Mouse (Mus musculus) intestine, embryonic 14.5 days (tissue): ENCODE results near the gene Actn1. TPM values are rescaled to one million over a fixed set of nuclear protein-coding genes. Genes with fewer than 3 reads are reported as not detected.
A peak's percentile ranks its signal among the peaks of the same experiment; 100 is the strongest.
"Not testable (repeated sequence)": the region's sequence is repeated elsewhere in the genome, so short reads cannot be mapped to it uniquely, and the experiment has no call there.

Experiments used
- ATAC-seq: fragments of 200-750 bp; cut with Nextera tagmentation; replicated peaks from 2 replicates; pipeline ENCODE4 v1.8.0; 2017; ENCODE audit warnings: low read depth, moderate number of reproducible peaks, moderate TSS enrichment, moderate library complexity; ENCODE audit not compliant: low FRiP score, low TSS enrichment
- DNase-seq: peaks from one replicate; pipeline ENCODE4 v3.0.0-alpha.2; 2018; ENCODE audit warnings: low spot score
- H3K27ac ChIP-seq: fragments of 300-500 bp; sonication (generic); 2 replicates; pipeline ENCODE4 v1.5.1; 2014; ENCODE audit warnings: low read depth, mild to moderate bottlenecking, control low read depth
- H3K27me3 ChIP-seq: fragments of 300-500 bp; sonication (generic); replicated peaks from 2 replicates; pipeline ENCODE4 v1.6.1; 2014; ENCODE audit warnings: low read length, control low read depth; ENCODE audit not compliant: control insufficient read depth, insufficient read depth
- H3K36me3 ChIP-seq: fragments of 300-500 bp; sonication (generic); 2 replicates; pipeline ENCODE4 v1.6.1; 2014; ENCODE audit warnings: low read length, control low read depth; ENCODE audit not compliant: control insufficient read depth, insufficient read depth
- H3K4me1 ChIP-seq: fragments of 300-500 bp; sonication (generic); replicated peaks from 2 replicates; pipeline ENCODE4 v1.6.1; 2014; ENCODE audit warnings: low read length, control low read depth, mixed read lengths; ENCODE audit not compliant: control insufficient read depth, insufficient read depth
- H3K4me2 ChIP-seq: fragments of 300-500 bp; sonication (generic); 2 replicates; pipeline ENCODE4 v1.6.1; 2014; ENCODE audit warnings: low read length
- H3K4me3 ChIP-seq: fragments of 300-500 bp; sonication (generic); 2 replicates; pipeline ENCODE4 v1.5.1; 2014; ENCODE audit warnings: low read depth, low read length, control low read depth, mixed read lengths
- H3K9ac ChIP-seq: fragments of 300-500 bp; sonication (generic); 2 replicates; pipeline ENCODE4 v1.6.1; 2014; ENCODE audit warnings: mild to moderate bottlenecking, low read length
- H3K9me3 ChIP-seq: fragments of 300-500 bp; sonication (generic); 2 replicates; pipeline ENCODE4 v1.6.1; 2016; ENCODE audit warnings: low read length, control low read depth; ENCODE audit not compliant: control insufficient read depth
- WGBS: fragments of 180-500 bp; shearing (Covaris S2); extraction: QIAGEN DNeasy Blood & Tissue Kit; methylation state at CpG from one replicate; pipeline ENCODE4 v1.1.7; 2014; 5-methylcytosine and 5-hydroxymethylcytosine counted together
- polyA plus RNA-seq: library from polyadenylated mRNA; unstranded; fragments of >200 nt; fragmentation: Nextera tagmentation; extraction: Ambion mirVana; gene quantifications from 2 replicates; pipeline ENCODE4 v1.2.1, GENCODE M21; 2014

Gene Actn1
- polyA plus RNA-seq, 1 experiment from 2014 or later = 68.6 TPM

DNA sequence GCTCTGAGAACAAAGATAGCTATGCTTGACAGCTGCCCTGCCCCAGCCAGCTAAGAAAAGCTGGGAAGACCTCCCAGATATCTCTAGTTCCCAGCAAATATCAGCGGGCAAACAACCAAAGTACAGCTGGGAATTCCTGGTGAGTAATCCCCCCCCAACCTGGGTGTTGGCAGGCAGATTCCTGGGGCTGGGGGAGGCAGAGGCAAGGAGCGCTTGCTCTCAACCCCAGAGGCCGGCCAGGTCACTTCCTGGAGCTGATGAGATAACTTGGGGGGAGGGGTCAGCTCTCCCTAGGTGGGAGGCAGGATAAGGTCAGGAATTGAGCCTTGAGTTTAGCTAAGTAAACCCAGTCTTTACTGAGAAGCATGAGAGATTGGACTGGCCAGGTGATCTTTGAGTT is 10.8 kb upstream of the Actn1 start:
- Histone ChIP-seq H3K4me3 (no peak overlapping the region), H3K9ac (no peak overlapping the region), H3K27ac (peak overlapping the region; percentile 62), H3K4me1 (peaks cover 13% of the 10 kb centered on the region; the same call in 1 of the 2 replicates), H3K36me3 (no peaks in the 10 kb centered on the region), H3K4me2 (no peak overlapping the region), H3K9me3 (no peaks in the 10 kb centered on the region), H3K27me3 (no peaks in the 10 kb centered on the region)
- DNase-seq (peak; percentile 67), ATAC-seq (no peak; the same call in 1 of the 2 replicates)
- 19% methylated on average over 3 of the region's 3 CpGs for WGBS

DNA sequence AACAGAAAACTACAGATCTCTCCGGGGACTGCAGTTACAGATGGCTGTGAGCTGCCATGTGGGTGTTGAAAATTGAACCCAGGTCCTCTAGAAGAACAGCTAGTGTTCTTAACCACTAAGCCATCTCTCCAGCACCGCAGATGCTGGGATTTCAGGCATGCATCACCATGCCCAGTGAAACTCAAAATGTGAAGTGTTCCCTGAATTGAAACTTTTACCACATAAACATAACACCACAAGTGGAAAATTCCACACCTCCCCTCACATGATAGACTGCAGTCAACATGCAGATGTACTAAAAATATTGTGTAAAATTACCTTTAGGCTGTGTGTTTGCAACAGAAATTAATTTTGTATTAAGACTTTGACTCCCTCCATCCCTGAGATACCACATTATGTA is 9.1 kb upstream of the Actn1 start:
- WGBS = 91% methylated on average over 2 of the region's 2 CpGs

DNA sequence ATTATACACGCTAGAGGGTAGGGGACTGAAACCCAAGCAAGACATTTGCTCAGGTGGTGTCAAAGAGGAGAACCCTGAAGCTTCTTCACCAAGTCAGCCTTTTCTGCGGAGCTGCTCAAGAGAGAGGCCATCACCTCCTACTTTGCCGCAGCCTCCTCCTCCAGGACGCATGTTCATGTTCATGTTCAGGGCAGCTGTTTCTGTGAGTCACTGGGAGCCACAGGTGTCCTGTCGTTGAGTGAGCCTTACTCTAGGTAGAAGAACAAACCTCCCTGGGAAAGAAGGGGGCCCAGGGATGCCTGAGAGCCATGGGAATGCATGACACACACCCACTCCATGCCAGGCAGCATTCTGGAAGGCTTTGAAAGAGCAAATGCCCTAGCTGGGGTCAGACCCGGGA is 7.8 kb upstream of the Actn1 start:
- Histone ChIP-seq H3K36me3 (no peaks in the 10 kb centered on the region), H3K27me3 (no peaks in the 10 kb centered on the region), H3K9ac (no peak overlapping the region), H3K4me1 (peaks cover 9% of the 10 kb centered on the region; the same call in 1 of the 2 replicates), H3K27ac (no peak overlapping the region), H3K9me3 (no peaks in the 10 kb centered on the region), H3K4me2 (no peak overlapping the region), H3K4me3 (no peak overlapping the region)
- WGBS = 91% methylated on average over 6 of the region's 6 CpGs
- ATAC-seq = no peak
- no peak for DNase-seq

More for the DNA sequence above, 9.1 kb upstream of the Actn1 start:
- no peak for DNase-seq
- Histone ChIP-seq H3K9me3 (no peaks in the 10 kb centered on the region), H3K36me3 (no peaks in the 10 kb centered on the region), H3K4me3 (no peak overlapping the region), H3K4me2 (no peak overlapping the region), H3K9ac (no peak overlapping the region), H3K4me1 (peaks cover 13% of the 10 kb centered on the region; the same call in 1 of the 2 replicates), H3K27me3 (no peaks in the 10 kb centered on the region), H3K27ac (no peak overlapping the region)
- no peak for ATAC-seq

DNA sequence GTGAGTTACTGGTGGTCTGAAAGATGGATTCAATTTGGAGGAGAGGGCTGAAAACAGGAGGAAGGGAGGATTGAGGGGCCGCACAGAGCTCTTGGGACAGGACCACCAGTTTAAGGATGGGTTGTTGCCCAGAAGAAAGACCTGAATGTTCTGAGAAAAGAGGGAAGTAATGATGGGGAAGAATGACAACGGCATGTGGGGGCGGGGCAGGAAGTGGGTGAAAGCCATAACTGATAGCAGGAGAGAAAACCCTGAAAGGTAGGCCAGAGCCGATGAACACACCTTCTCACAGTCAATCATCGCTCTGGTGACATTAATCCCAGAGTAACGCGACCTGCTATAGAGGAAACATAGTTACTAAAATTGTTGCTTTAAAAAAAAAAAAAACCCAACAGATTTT is 4.2 kb upstream of the Actn1 start:
- not testable (repeated sequence) for ATAC-seq, H3K36me3 ChIP-seq, H3K9ac ChIP-seq, DNase-seq, H3K4me3 ChIP-seq, H3K27me3 ChIP-seq, H3K4me2 ChIP-seq, H3K9me3 ChIP-seq, H3K27ac ChIP-seq
- 87% methylated on average over 7 of the region's 7 CpGs for WGBS
- H3K4me1 ChIP-seq = peaks cover 15% of the 10 kb centered on the region

DNA sequence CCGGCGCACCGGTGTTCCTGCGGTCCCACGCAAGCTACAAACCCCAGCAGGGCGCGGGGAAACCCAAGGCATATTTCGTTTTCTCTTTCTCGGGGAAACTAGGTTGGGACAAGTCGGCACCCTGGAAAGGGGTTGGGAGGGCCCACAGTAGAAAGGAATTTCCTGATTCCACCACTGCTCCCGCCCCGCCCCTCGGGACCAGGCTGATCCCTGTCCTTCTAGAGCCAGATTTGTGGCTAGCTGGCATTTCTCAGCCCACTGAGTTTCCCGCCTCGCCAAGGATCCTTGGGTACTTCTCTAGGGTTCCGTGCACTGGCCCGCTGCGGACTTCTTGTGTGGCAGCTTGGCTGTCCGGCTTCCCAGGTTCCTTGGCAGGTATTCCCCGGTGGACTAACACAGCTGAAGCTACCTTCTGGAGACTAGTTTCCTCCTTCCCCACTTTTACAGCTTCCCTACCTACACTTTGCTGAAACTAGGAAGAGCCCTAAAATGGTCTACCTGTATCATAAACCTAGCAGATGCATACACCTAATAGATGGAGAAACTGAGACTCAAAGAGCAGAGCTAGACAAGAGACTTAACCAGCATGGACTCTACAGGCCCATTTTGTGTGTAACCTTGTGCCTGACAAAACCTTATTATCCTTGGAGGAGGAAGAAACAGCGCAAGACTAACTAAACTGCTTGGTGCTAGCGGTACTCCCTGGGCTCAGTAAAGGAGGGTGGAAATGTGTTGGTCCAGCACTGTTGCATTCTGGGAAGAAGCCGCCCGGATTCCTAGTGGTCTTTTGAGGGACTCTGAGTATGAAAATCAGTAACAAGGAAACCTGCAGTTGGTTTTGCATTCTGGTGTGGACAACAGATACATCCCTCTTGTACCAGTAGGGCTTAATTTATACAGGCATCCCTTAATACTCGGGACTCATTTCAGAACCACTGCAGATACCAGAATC is 849 bp upstream of the Actn1 start:
- H3K36me3 ChIP-seq = no peaks in the 10 kb centered on the region
- DNase-seq (no peak), ATAC-seq (peak; percentile 25; the same call in 1 of the 2 replicates)
- H3K4me2 ChIP-seq = peak overlapping the region; percentile 80
- peak overlapping the region; percentile 95 for H3K9ac ChIP-seq
- H3K27ac ChIP-seq = peak overlapping the region; percentile 98
- 14% methylated on average over 25 of the region's 25 CpGs for WGBS
- no peaks in the 10 kb centered on the region for H3K9me3 ChIP-seq
- peaks cover 32% of the 10 kb centered on the region for H3K4me1 ChIP-seq
- H3K27me3 ChIP-seq = no peaks in the 10 kb centered on the region
- peak overlapping the region; percentile 91 for H3K4me3 ChIP-seq

DNA sequence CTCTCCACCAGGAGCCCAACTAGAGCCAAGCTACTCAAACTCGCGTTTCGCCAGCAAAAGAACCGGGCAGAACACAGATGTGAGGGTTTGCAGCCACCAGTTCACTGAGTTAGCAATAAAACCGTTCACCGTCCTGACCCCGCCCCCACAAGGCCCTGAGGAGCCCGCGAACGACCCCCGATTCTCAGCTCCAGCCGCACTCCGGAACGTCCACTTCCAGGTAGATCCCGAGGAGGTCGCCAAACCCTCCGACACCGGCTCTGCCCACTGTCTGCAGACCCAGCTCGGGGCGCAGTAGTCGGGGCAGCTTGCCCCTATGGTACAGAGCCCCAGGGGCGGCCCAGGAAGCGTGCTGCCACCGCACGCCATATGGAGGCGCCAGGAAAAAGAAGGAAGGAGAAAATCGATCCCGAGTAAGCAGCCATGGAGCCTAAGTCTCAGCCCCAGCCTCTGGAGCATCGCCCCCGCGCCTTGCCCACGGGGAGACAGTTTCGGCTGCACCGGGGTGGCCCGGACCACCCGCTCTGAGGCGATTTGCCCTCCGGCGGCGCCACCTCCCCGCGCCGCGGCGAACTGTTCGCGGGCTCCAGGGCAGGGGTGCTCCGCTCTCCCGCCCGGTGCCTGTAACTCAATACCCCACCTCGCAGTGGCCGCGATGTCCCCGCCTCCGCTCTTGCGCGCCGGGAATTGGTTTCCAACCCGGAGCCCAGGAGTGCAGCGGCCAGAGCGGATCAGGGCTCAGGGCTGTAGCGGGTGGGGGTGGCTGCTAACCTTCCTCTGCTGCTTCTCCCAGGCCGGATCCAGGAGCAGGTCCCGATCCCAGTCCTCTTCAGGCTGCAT is 735 bp downstream of the Actn1 start:
- Histone ChIP-seq H3K4me2 (peak overlapping the region; percentile 80), H3K27ac (peak overlapping the region; percentile 98), H3K9ac (peak overlapping the region; percentile 95), H3K4me3 (peak overlapping the region; percentile 91), H3K9me3 (no peaks in the 10 kb centered on the region), H3K36me3 (no peaks in the 10 kb centered on the region), H3K27me3 (no peaks in the 10 kb centered on the region), H3K4me1 (peaks cover 32% of the 10 kb centered on the region)
- DNase-seq (peak; percentile 89), ATAC-seq (peak; percentile 76)
- WGBS = under 1% methylated on average over 61 of the region's 64 CpGs

DNA sequence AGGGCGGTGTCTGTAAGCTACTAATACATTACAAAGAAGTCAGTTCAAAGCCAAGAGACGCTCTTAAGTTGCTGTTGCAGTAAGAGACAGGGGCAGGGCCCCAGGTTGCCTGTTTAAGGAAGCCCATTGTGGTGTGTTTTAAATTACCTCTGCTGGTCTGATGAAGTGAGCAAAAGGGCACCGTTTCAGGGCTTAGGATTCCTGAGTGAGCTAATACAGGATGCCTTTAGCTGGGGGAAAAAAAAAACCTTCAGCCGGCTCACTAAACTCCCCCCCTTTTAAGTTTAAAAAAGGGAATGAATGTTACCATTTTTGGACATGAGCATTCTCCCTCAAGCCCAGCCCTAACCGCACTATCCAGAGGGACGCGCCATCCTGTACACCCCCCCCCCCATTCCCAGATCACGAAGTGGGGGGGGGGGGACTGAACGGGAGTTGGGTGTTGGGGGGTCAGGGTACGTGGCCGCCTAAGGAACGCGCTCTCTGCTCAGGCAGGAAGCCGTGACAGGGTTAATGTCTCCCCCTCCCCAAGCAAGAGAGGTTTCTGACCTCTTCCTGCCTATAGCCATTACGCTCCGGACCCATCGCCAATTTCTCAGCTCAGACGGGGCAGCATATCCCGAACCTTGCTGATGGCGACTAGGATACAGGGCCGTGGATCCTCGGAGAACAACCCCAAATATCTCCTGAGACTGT is 1.5 kb downstream of the Actn1 start:
- H3K9ac ChIP-seq = peak overlapping the region; percentile 95
- WGBS = 0% methylated on average over 22 of the region's 22 CpGs
- H3K36me3 ChIP-seq = no peaks in the 10 kb centered on the region
- peak overlapping the region; percentile 80 for H3K4me2 ChIP-seq
- H3K4me3 ChIP-seq = peak overlapping the region; percentile 91
- H3K27ac ChIP-seq = peak overlapping the region; percentile 98
- 0 out of 2 replicates have a peak, but pooled peaks have one; percentile 1 for ATAC-seq
- no peaks in the 10 kb centered on the region for H3K9me3 ChIP-seq
- peaks cover 35% of the 10 kb centered on the region for H3K4me1 ChIP-seq
- H3K27me3 ChIP-seq = no peaks in the 10 kb centered on the region
- DNase-seq = peak; percentile 63

DNA sequence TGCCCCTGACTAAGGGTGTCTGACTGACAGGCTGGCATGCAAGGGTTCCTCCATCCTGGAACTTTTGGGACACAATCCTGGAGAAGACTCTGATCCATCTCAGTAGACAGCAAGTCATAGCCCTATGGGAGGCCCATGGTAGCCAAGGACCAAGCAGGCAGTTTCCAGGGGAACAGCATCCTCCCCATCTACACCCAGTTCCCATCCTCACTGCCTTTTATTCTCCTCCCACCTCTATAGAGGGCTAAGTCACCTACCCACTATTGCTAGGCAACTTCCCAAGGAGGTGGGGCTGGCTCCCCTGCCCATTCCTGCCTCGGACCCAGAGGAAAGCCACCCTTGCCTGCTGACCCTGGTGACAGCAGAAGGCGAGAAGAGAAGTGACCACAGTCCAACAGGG is 8.2 kb downstream of the Actn1 start:
- no peak overlapping the region for H3K9ac ChIP-seq
- H3K9me3 ChIP-seq = no peaks in the 10 kb centered on the region
- ATAC-seq (no peak), DNase-seq (no peak)
- H3K27me3 ChIP-seq = no peaks in the 10 kb centered on the region
- 54% methylated on average over 2 of the region's 2 CpGs for WGBS
- peaks cover 5% of the 10 kb centered on the region for H3K36me3 ChIP-seq
- H3K27ac ChIP-seq = no peak overlapping the region
- no peak overlapping the region for H3K4me2 ChIP-seq
- no peak overlapping the region for H3K4me3 ChIP-seq
- H3K4me1 ChIP-seq = peaks cover 45% of the 10 kb centered on the region
